ENCODE assay signal across 19 mouse cellular contexts in the genomic region with DNA sequence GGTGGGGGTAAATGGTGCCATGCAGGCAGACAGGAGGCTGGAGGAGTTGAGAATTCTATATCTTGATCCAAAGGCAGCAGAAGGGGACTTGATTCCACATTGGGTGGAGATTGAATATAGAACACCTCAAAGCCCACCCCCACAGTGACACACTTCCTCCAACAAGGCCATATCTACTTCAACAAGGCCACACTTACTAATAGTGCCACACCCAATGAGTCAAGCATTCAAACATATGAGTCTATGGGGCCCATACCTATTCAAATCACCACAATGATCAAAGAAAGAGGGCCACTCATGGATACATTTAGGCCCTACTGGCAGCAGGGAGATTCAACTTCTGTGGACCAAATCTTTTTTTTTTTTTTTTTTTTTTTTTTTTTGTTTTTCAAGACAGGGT.
"Had no signal": no experiment of that assay in that cellular context is flagged by ENCODE, and none has a peak within 500 bp of the region (broad histone marks: within the 10 kb centered on the region; RNA-seq: fewer than 3 reads in every experiment).

No protein-coding gene starts in this region.

- ATAC-seq: lung, postnatal 0 days; midbrain, embryonic 13.5 days; midbrain, embryonic 15.5 days had no signal

- H3K4me3 ChIP-seq: lung, embryonic 15.5 days; megakaryocyte, embryonic 14.5 days; midbrain, embryonic 13.5 days; midbrain, embryonic 15.5 days; neural tube, embryonic 12.5 days; stomach, embryonic 15.5 days had no signal

- H3K27ac ChIP-seq: lung, embryonic 15.5 days; macrophage; midbrain, embryonic 13.5 days; midbrain, embryonic 15.5 days; neural tube, embryonic 12.5 days; stomach, embryonic 15.5 days; stomach, postnatal 0 days had no signal

- H3K9ac ChIP-seq: lung, embryonic 15.5 days; midbrain, embryonic 13.5 days; midbrain, embryonic 15.5 days; neural tube, embryonic 12.5 days; stomach, embryonic 15.5 days had no signal

- H3K9me3 ChIP-seq: lung, embryonic 15.5 days; midbrain, embryonic 15.5 days; neural tube, embryonic 12.5 days had no signal

- H3K36me3 ChIP-seq: lung, embryonic 15.5 days; midbrain, embryonic 13.5 days; midbrain, embryonic 15.5 days; neural tube, embryonic 12.5 days; stomach, embryonic 15.5 days had no signal

- DNase-seq: lung, adult 2 months; lung, postnatal 14 days; lung, postnatal 36 days; retina, postnatal 1 day; right cerebral cortex, adult 18-20 months; right cerebral cortex, postnatal 25 days; thymus, adult 2 months; thymus, postnatal 25 days; thymus, postnatal 4 days had no signal

- H3K4me2 ChIP-seq: lung, embryonic 15.5 days; midbrain, embryonic 11.5 days; midbrain, embryonic 13.5 days; midbrain, embryonic 15.5 days; neural tube, embryonic 12.5 days; stomach, embryonic 15.5 days had no signal

- H3K4me1 ChIP-seq: lung, embryonic 15.5 days; midbrain, embryonic 13.5 days; midbrain, embryonic 15.5 days; neural tube, embryonic 12.5 days; stomach, embryonic 15.5 days had no signal

- H3K27me3 ChIP-seq: lung, embryonic 15.5 days; megakaryocyte, embryonic 14.5 days; midbrain, embryonic 13.5 days; midbrain, embryonic 15.5 days; neural tube, embryonic 12.5 days; stomach, embryonic 15.5 days had no signal
